Mouse (Mus musculus): Measurements from ENCODE around the gene B4galt2. TPM values are rescaled to one million over a fixed set of nuclear protein-coding genes. Genes with fewer than 3 reads are reported as not detected.

B4galt2 gene
- total RNA-seq, 2 experiments from 2014 or later = 95.6 to 107 TPM

GRCm38 (mm10) chr4:117912685-117913273 is 29.5 kb upstream of the B4galt2 start:
- intact Hi-C loops (cut with DNase I) = loop anchor here (10.0 kb wide), 1 partner anchor 382 kb away; the partner anchor contains the start of gene Ptprf
- DNase-seq (ENCODE audit: low spot score in 2 of 2) = no peak

- intact Hi-C loops (cut with DNase I) = loop anchor here (10.0 kb wide), 1 partner anchor 383 kb away; the partner anchor contains the start of gene Ptprf
- DNase-seq (ENCODE audit: low spot score in 2 of 2) = no peak
These were observed 28.9 kb upstream of the B4galt2 start for GRCm38 (mm10) chr4:117912131-117912561.

- intact Hi-C loops (cut with DNase I) = no loop called here
- peak; percentile 40 to 43 for DNase-seq (ENCODE audit: low spot score in 2 of 2)
These were observed 25.7 kb upstream of the B4galt2 start for GRCm38 (mm10) chr4:117908834-117909453.

- no peak for DNase-seq (ENCODE audit: low spot score in 2 of 2)
- intact Hi-C loops (cut with DNase I) = no loop called here
These were observed 22.9 kb upstream of the B4galt2 start for GRCm38 (mm10) chr4:117906196-117906595.

GRCm38 (mm10) chr4:117904761-117905160 is 21.5 kb upstream of the B4galt2 start:
- DNase-seq (ENCODE audit: low spot score in 2 of 2) = no peak
- intact Hi-C loops (cut with DNase I) = no loop called here

GRCm38 (mm10) chr4:117904094-117904493 is 20.8 kb upstream of the B4galt2 start:
- peak; percentile 66 to 67 for DNase-seq (ENCODE audit: low spot score in 2 of 2)
- intact Hi-C loops (cut with DNase I) = no loop called here

- intact Hi-C loops (cut with DNase I) = no loop called here
- no peak for DNase-seq (ENCODE audit: low spot score in 2 of 2)
These were observed 14.8 kb upstream of the B4galt2 start for GRCm38 (mm10) chr4:117898111-117898510.

- DNase-seq (ENCODE audit: low spot score in 2 of 2) = no peak
- intact Hi-C loops (cut with DNase I) = no loop called here
These were observed 12.7 kb upstream of the B4galt2 start for GRCm38 (mm10) chr4:117896031-117896430.

- intact Hi-C loops (cut with DNase I) = no loop called here
- no peak for DNase-seq (ENCODE audit: low spot score in 2 of 2)
These were observed 12.1 kb upstream of the B4galt2 start for GRCm38 (mm10) chr4:117895339-117895738.

- intact Hi-C loops (cut with DNase I) = no loop called here
- no peak for DNase-seq (ENCODE audit: low spot score in 2 of 2)
These were observed 11.3 kb upstream of the B4galt2 start for GRCm38 (mm10) chr4:117894601-117895000.

GRCm38 (mm10) chr4:117893376-117893775 is 10.1 kb upstream of the B4galt2 start:
- no peak for DNase-seq (ENCODE audit: low spot score in 2 of 2)
- intact Hi-C loops (cut with DNase I) = no loop called here

GRCm38 (mm10) chr4:117891738-117892161 is 8.5 kb upstream of the B4galt2 start, which contains the start of gene Dph2:
Dph2 (minus strand) TSS chr4:117892032.
- intact Hi-C loops (cut with DNase I) = no loop called here
- peak; percentile 77 to 82 for DNase-seq (ENCODE audit: low spot score in 2 of 2)

- intact Hi-C loops (cut with DNase I) = no loop called here
- DNase-seq (ENCODE audit: low spot score in 2 of 2) = no peak
These were observed 7.5 kb upstream of the B4galt2 start for GRCm38 (mm10) chr4:117890750-117891149.

- intact Hi-C loops (cut with DNase I) = no loop called here
These were observed 6.7 kb upstream of the B4galt2 start for GRCm38 (mm10) chr4:117890031-117890430.

GRCm38 (mm10) chr4:117889471-117889870 is 6.2 kb upstream of the B4galt2 start:
- intact Hi-C loops (cut with DNase I) = no loop called here

More at GRCm38 (mm10) chr4:117890031-117890430, 6.7 kb upstream of the B4galt2 start:
- no peak for DNase-seq (ENCODE audit: low spot score in 2 of 2)

GRCm38 (mm10) chr4:117887920-117888319 is 4.6 kb upstream of the B4galt2 start:
- intact Hi-C loops (cut with DNase I) = loop anchor here (2.0 kb wide), 1 partner anchor 27 kb away; the partner anchor contains the start of gene Ipo13
- no peak for DNase-seq (ENCODE audit: low spot score in 2 of 2)

More at GRCm38 (mm10) chr4:117889471-117889870, 6.2 kb upstream of the B4galt2 start:
- no peak for DNase-seq (ENCODE audit: low spot score in 2 of 2)

- intact Hi-C loops (cut with DNase I) = loop anchor here (2.0 kb wide), 1 partner anchor 28 kb away; the partner anchor contains the start of gene Ipo13
- DNase-seq (ENCODE audit: low spot score in 2 of 2) = peak; percentile 95 to 96
These were observed 3.8 kb upstream of the B4galt2 start, which contains the start of gene Atp6v0b for GRCm38 (mm10) chr4:117887133-117887532. Atp6v0b (minus strand) TSS chr4:117887333.

GRCm38 (mm10) chr4:117886644-117887043 is 3.4 kb upstream of the B4galt2 start:
- DNase-seq (ENCODE audit: low spot score in 2 of 2) = no peak
- intact Hi-C loops (cut with DNase I) = loop anchor here (2.0 kb wide), 1 partner anchor 28 kb away; the partner anchor contains the start of gene Ipo13

GRCm38 (mm10) chr4:117885994-117886393 is 2.7 kb upstream of the B4galt2 start:
- DNase-seq (ENCODE audit: low spot score in 2 of 2) = no peak
- intact Hi-C loops (cut with DNase I) = loop anchor here (2.0 kb wide), 1 partner anchor 29 kb away; the partner anchor contains the start of gene Ipo13

- intact Hi-C loops (cut with DNase I) = no loop called here
- no peak for DNase-seq (ENCODE audit: low spot score in 2 of 2)
These were observed 1.8 kb upstream of the B4galt2 start for GRCm38 (mm10) chr4:117885093-117885492.

- intact Hi-C loops (cut with DNase I) = no loop called here
- no peak for DNase-seq (ENCODE audit: low spot score in 2 of 2)
These were observed 859 bp upstream of the B4galt2 start for GRCm38 (mm10) chr4:117884146-117884545.

Data from left cerebral cortex, postnatal 36 days (tissue).